Mouse (Mus musculus) heart, embryonic 14.5 days (tissue): ENCODE results near the gene Igf2r. TPM values are rescaled to one million over a fixed set of nuclear protein-coding genes. Genes with fewer than 3 reads are reported as not detected.

Experiments
- ATAC-seq: fragments of 200-750 bp; cut with Nextera tagmentation; 2 replicates; pipeline ENCODE4 v1.8.0; 2017; ENCODE audit warnings: low read depth, moderate TSS enrichment; ENCODE audit not compliant: insufficient number of reproducible peaks, insufficient read depth, low FRiP score
- H3K27ac ChIP-seq, 2 experiments: fragments of 200-500 bp in 1 of 2; fragments of 300-500 bp in 1 of 2; sonication (generic) in 1 of 2; replicated peaks in 1 of 2; 2 replicates each; pipeline ENCODE4 v1.5.1; 2012 to 2014; ENCODE audit warnings: low read depth in 2 of 2, low read length in 2 of 2, control low read depth in 1 of 2, mild to moderate bottlenecking in 1 of 2, mixed read lengths in 1 of 2; ENCODE audit not compliant: control insufficient read depth in 1 of 2, insufficient read depth in 1 of 2
- H3K27me3 ChIP-seq: fragments of 300-500 bp; sonication (generic); 2 replicates; pipeline ENCODE4 v1.6.1; 2014; ENCODE audit warnings: mild to moderate bottlenecking, low read length, control low read depth; ENCODE audit not compliant: control insufficient read depth, insufficient read depth
- H3K36me3 ChIP-seq: fragments of 300-500 bp; sonication (generic); 2 replicates; pipeline ENCODE4 v1.6.1; 2014; ENCODE audit warnings: mild to moderate bottlenecking, control low read depth, low read length, mixed read lengths; ENCODE audit not compliant: control insufficient read depth, insufficient read depth
- H3K4me1 ChIP-seq, 2 experiments: fragments of 200-500 bp in 1 of 2; fragments of 300-500 bp in 1 of 2; sonication (generic) in 1 of 2; 2 replicates each; pipeline ENCODE4 v1.6.1; 2012 to 2014; ENCODE audit warnings: low read length in 2 of 2, control low read depth in 1 of 2, mixed read lengths in 1 of 2; ENCODE audit not compliant: control insufficient read depth in 2 of 2, insufficient read depth in 2 of 2
- H3K4me2 ChIP-seq: fragments of 300-500 bp; sonication (generic); 2 replicates; pipeline ENCODE4 v1.6.1; 2014; ENCODE audit warnings: mild to moderate bottlenecking, low read length
- H3K4me3 ChIP-seq, 2 experiments: fragments of 200-500 bp in 1 of 2; fragments of 300-500 bp in 1 of 2; sonication (generic) in 1 of 2; 2 replicates each; pipeline ENCODE4 v1.5.1; 2012 to 2014; ENCODE audit warnings: low read length in 2 of 2, mild to moderate bottlenecking in 2 of 2, control low read depth in 1 of 2, low read depth in 1 of 2, moderate library complexity in 1 of 2; ENCODE audit not compliant: control insufficient read depth in 1 of 2, insufficient read depth in 1 of 2
- H3K9ac ChIP-seq: fragments of 300-500 bp; sonication (generic); 2 replicates; pipeline ENCODE4 v1.6.1; 2014; ENCODE audit warnings: mild to moderate bottlenecking, low read length
- H3K9me3 ChIP-seq: fragments of 300-500 bp; sonication (generic); 2 replicates; pipeline ENCODE4 v1.6.1; 2016; ENCODE audit warnings: low read length, control low read depth; ENCODE audit not compliant: control insufficient read depth
- WGBS: fragments of 180-500 bp; shearing (Covaris S2); extraction: QIAGEN DNeasy Blood & Tissue Kit; methylation state at CpG from one replicate; pipeline ENCODE4 v1.1.7; 2014; 5-methylcytosine and 5-hydroxymethylcytosine counted together
- polyA plus RNA-seq: library from polyadenylated mRNA; unstranded; fragments of >200 nt; fragmentation: Nextera tagmentation; extraction: Ambion mirVana; gene quantifications from 2 replicates; pipeline ENCODE4 v1.2.1, GENCODE M21; 2014

Igf2r gene
- polyA plus RNA-seq, 1 experiment from 2014 or later, result 201 TPM

- no peak overlapping the region for H3K4me2 ChIP-seq
- H3K27ac ChIP-seq, result no peak overlapping the region; a peak in 1 of 4 replicates
- H3K36me3 ChIP-seq, result peaks cover 100% of the 10 kb centered on the region
- peaks cover 2 to 13% of the 10 kb centered on the region in 2 experiments; a peak in 3 of 4 replicates for H3K4me1 ChIP-seq
- ATAC-seq, result no peak
- H3K4me3 ChIP-seq, result no peak overlapping the region
- no peaks in the 10 kb centered on the region for H3K9me3 ChIP-seq
- 79% methylated on average over 2 of the region's 2 CpGs for WGBS
- no peak overlapping the region for H3K9ac ChIP-seq
- H3K27me3 ChIP-seq, result no peaks in the 10 kb centered on the region
These were observed 58.5 kb downstream of the Igf2r start for GRCm38 (mm10) chr17:12710976-12711375.

GRCm38 (mm10) chr17:12710050-12710780 lies 59.2 kb downstream of the Igf2r start:
- ATAC-seq, result no peak
- Histone ChIP-seq H3K4me3 (no peak overlapping the region), H3K9me3 (no peaks in the 10 kb centered on the region), H3K9ac (no peak overlapping the region), H3K36me3 (peaks cover 100% of the 10 kb centered on the region), H3K4me2 (no peak overlapping the region), H3K27me3 (no peaks in the 10 kb centered on the region), H3K4me1 (peaks cover 2 to 9% of the 10 kb centered on the region in 2 experiments; a peak in 3 of 4 replicates), H3K27ac (no peak overlapping the region)
- WGBS, result 79% methylated on average over 13 of the region's 13 CpGs

- Histone ChIP-seq H3K27ac (no peak overlapping the region), H3K27me3 (no peaks in the 10 kb centered on the region), H3K4me3 (no peak overlapping the region), H3K4me2 (no peak overlapping the region), H3K4me1 (no peaks in the 10 kb centered on the region; a peak in 2 of 4 replicates), H3K9ac (no peak overlapping the region), H3K9me3 (no peaks in the 10 kb centered on the region), H3K36me3 (peaks cover 100% of the 10 kb centered on the region)
- 78% methylated on average over 3 of the region's 3 CpGs for WGBS
- no peak for ATAC-seq
These were observed 61.1 kb downstream of the Igf2r start for GRCm38 (mm10) chr17:12708398-12708797.

GRCm38 (mm10) chr17:12706590-12707049 lies 62.8 kb downstream of the Igf2r start:
- H3K36me3 ChIP-seq, result peaks cover 100% of the 10 kb centered on the region
- no peak for ATAC-seq
- WGBS, result 83% methylated on average over 10 of the region's 10 CpGs

GRCm38 (mm10) chr17:12702901-12703300 lies 66.6 kb downstream of the Igf2r start:
- H3K36me3 ChIP-seq, result peaks cover 100% of the 10 kb centered on the region
- no peaks in the 10 kb centered on the region for H3K27me3 ChIP-seq
- 35% methylated on average over 5 of the region's 5 CpGs for WGBS
- H3K4me3 ChIP-seq, result no peak overlapping the region
- no peak overlapping the region for H3K9ac ChIP-seq
- no peak overlapping the region for H3K4me2 ChIP-seq
- no peaks in the 10 kb centered on the region for H3K9me3 ChIP-seq
- peaks cover 0 to 2% of the 10 kb centered on the region in 2 experiments; a peak in 1 of 4 replicates for H3K4me1 ChIP-seq
- ATAC-seq, result no peak
- H3K27ac ChIP-seq, result 0 out of 4 replicates have a peak overlapping the region, but pooled peaks of 1 of the 2 experiments have one; percentile 19

More at GRCm38 (mm10) chr17:12706590-12707049, 62.8 kb downstream of the Igf2r start:
- Histone ChIP-seq H3K9ac (no peak overlapping the region), H3K4me3 (no peak overlapping the region), H3K27me3 (no peaks in the 10 kb centered on the region), H3K9me3 (no peaks in the 10 kb centered on the region), H3K4me2 (no peak overlapping the region), H3K27ac (no peak overlapping the region), H3K4me1 (peaks cover 0 to 2% of the 10 kb centered on the region in 2 experiments; a peak in 2 of 4 replicates)

- Histone ChIP-seq H3K27me3 (no peaks in the 10 kb centered on the region), H3K4me3 (no peak overlapping the region), H3K9ac (no peak overlapping the region), H3K9me3 (no peaks in the 10 kb centered on the region), H3K27ac (no peak overlapping the region), H3K4me2 (no peak overlapping the region), H3K36me3 (peaks cover 99% of the 10 kb centered on the region), H3K4me1 (peaks cover 0 to 2% of the 10 kb centered on the region in 2 experiments; a peak in 1 of 4 replicates)
- WGBS, result 94% methylated on average over 6 of the region's 6 CpGs
- ATAC-seq, result no peak
These were observed 69.1 kb downstream of the Igf2r start for GRCm38 (mm10) chr17:12700373-12700772.

GRCm38 (mm10) chr17:12691899-12692298 lies 77.6 kb downstream of the Igf2r start:
- no peak for ATAC-seq
- peaks cover 99% of the 10 kb centered on the region for H3K36me3 ChIP-seq
- H3K9me3 ChIP-seq, result no peaks in the 10 kb centered on the region
- no peak overlapping the region for H3K9ac ChIP-seq
- H3K4me3 ChIP-seq, result no peak overlapping the region
- peaks cover 18 to 25% of the 10 kb centered on the region in 2 experiments for H3K4me1 ChIP-seq
- H3K4me2 ChIP-seq, result no peak overlapping the region
- no peak overlapping the region for H3K27ac ChIP-seq
- WGBS, result 87% methylated on average over 7 of the region's 7 CpGs
- no peaks in the 10 kb centered on the region for H3K27me3 ChIP-seq
